Mouse (Mus musculus) spleen, adult 2 months (tissue): ENCODE results near the gene Dynlt1f.
"Not testable (repeated sequence)": the region's sequence is repeated elsewhere in the genome, so short reads cannot be mapped to it uniquely, and the experiment has no call there.

ENCODE experiments used
- CTCF ChIP-seq: fragments of 200-500 bp; IDR thresholded peaks from 2 replicates; pipeline ENCODE4 v1.5.1; 2011; ENCODE audit warnings: mild to moderate bottlenecking, inconsistent platforms; ENCODE audit not compliant: insufficient read depth, insufficient read length, insufficient replicate concordance; ENCODE audit errors: extremely low read depth
- POLR2A ChIP-seq: fragments of 200-500 bp; IDR thresholded peaks from 2 replicates; pipeline ENCODE4 v1.6.1; 2011; ENCODE audit warnings: low read depth, low read length, inconsistent platforms

DNA sequence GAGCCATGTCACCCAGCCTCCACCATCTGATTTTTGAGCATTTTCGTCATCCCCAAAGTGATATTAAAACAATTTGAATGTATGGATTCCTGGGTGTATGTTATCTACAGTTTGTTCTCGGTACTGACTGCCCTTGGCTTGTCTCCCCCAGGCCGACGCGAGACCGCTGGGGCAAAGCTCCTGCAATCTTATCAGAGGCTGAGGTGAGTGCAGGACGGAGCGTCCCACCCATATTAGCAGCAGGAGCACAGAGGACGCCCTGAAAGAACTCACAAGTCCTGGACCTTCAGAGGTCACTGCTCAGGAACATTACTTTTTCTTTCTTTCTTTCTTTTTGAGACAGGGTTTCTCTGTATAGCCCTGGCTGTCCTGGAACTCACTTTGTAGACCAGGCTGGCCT is 43.8 kb upstream of the Dynlt1f start:
- not testable (repeated sequence) for TF ChIP-seq POLR2A, CTCF
